Mouse (Mus musculus) spleen, adult 2 months (tissue): Measurements from ENCODE around the gene Surf4. TPM values are rescaled to one million over a fixed set of nuclear protein-coding genes. Genes with fewer than 3 reads are reported as not detected.

Source experiments
- DNase-seq, 2 experiments: peaks; one replicate each; pipeline versions ENCODE4 v3.0.0 to v3.0.0-alpha.2; 2012 to 2021; ENCODE audit warnings: low spot score in 2 of 2, low read depth in 1 of 2
- H3K27ac ChIP-seq: fragments of 200-500 bp; 2 replicates; pipeline ENCODE4 v1.5.1; 2012; ENCODE audit warnings: low read length, inconsistent platforms; ENCODE audit not compliant: insufficient read depth
- H3K27me3 ChIP-seq: fragments of 200-500 bp; 2 replicates; pipeline ENCODE4 v1.6.1; 2012; ENCODE audit warnings: mild to moderate bottlenecking, moderate library complexity, low read length, inconsistent platforms; ENCODE audit not compliant: control insufficient read depth, insufficient read depth
- H3K36me3 ChIP-seq: fragments of 200-500 bp; 2 replicates; pipeline ENCODE4 v1.6.1; 2012; ENCODE audit warnings: mild to moderate bottlenecking, low read length, inconsistent platforms; ENCODE audit not compliant: control insufficient read depth, insufficient read depth
- H3K4me1 ChIP-seq: fragments of 200-500 bp; 2 replicates; pipeline ENCODE4 v1.6.1; 2011; ENCODE audit warnings: inconsistent platforms; ENCODE audit not compliant: control insufficient read depth, insufficient read depth, insufficient read length
- H3K4me3 ChIP-seq: fragments of 200-500 bp; 2 replicates; pipeline ENCODE4 v1.5.1; 2011; ENCODE audit warnings: mild to moderate bottlenecking, inconsistent platforms; ENCODE audit not compliant: insufficient read depth, insufficient read length; ENCODE audit errors: extremely low read depth
- CTCF ChIP-seq: fragments of 200-500 bp; IDR thresholded peaks from 2 replicates; pipeline ENCODE4 v1.5.1; 2011; ENCODE audit warnings: mild to moderate bottlenecking, inconsistent platforms; ENCODE audit not compliant: insufficient read depth, insufficient read length, insufficient replicate concordance; ENCODE audit errors: extremely low read depth
- POLR2A ChIP-seq: fragments of 200-500 bp; IDR thresholded peaks from 2 replicates; pipeline ENCODE4 v1.6.1; 2011; ENCODE audit warnings: low read depth, low read length, inconsistent platforms
- WGBS: fragments of 180-500 bp; shearing (Covaris S2); methylation state at CpG from one replicate; pipeline ENCODE4 v1.1.7; 2018; 5-methylcytosine and 5-hydroxymethylcytosine counted together
- polyA plus RNA-seq: library from polyadenylated mRNA; depleted of rRNA; stranded (reverse); fragments of >200 nt; gene quantifications from 2 replicates; pipeline ENCODE4 v1.2.3, GENCODE M21; 2012; rRNA removed

Surf4 gene
- polyA plus RNA-seq, 1 experiment = 141 TPM

- Histone ChIP-seq H3K4me3 (no peak overlapping the region), H3K4me1 (no peaks in the 10 kb centered on the region), H3K27ac (no peak overlapping the region), H3K27me3 (no peaks in the 10 kb centered on the region), H3K36me3 (no peaks in the 10 kb centered on the region)
- TF ChIP-seq POLR2A (no peak), CTCF (no peak)
- no peak for DNase-seq
- WGBS = 64% methylated on average over 6 of the region's 6 CpGs
Measured at GRCm38 (mm10) chr2:26870666-26871065, 63.1 kb downstream of the Surf4 start.

Other genes with a start within 250 kb of the Surf4 start
- gene Abo, start 68.9 kb downstream of the Surf4 start, polyA plus RNA-seq = not detected in 2 replicates
- gene Surf6, start 31.0 kb downstream of the Surf4 start, polyA plus RNA-seq = 11.4 and 11.7 TPM in 2 replicates
- 17.7 and 18.6 TPM in 2 replicates for gene Med22, start 23.3 kb downstream of the Surf4 start, polyA plus RNA-seq
- 496 and 521 TPM in 2 replicates for gene Rpl7a, start 23.2 kb downstream of the Surf4 start, polyA plus RNA-seq
- 19.1 and 19.6 TPM in 2 replicates for gene Surf2, start 17.6 kb downstream of the Surf4 start, polyA plus RNA-seq
- 35.5 and 43.5 TPM in 2 replicates for gene Surf1, start 17.4 kb downstream of the Surf4 start, polyA plus RNA-seq
- 0.21 and 0.22 TPM in 2 replicates for gene Stkld1, start 119 bp upstream of the Surf4 start, polyA plus RNA-seq
- 19.3 and 22.8 TPM in 2 replicates for gene Rexo4, start 30.5 kb upstream of the Surf4 start, polyA plus RNA-seq
- gene Adamts13, start 39.5 kb upstream of the Surf4 start, polyA plus RNA-seq = 1.9 and 2.4 TPM in 2 replicates
- gene Cacfd1, start 76.0 kb upstream of the Surf4 start, polyA plus RNA-seq = 29.9 and 31.2 TPM in 2 replicates
- gene Slc2a6, start 94.1 kb upstream of the Surf4 start, polyA plus RNA-seq = 18.9 and 27.5 TPM in 2 replicates
- gene Mymk, start 138.3 kb upstream of the Surf4 start, polyA plus RNA-seq = 0.47 and 0.67 TPM in 2 replicates
- 33.6 and 45.1 TPM in 2 replicates for gene Adamtsl2, start 145.5 kb upstream of the Surf4 start, polyA plus RNA-seq
- not detected in 2 replicates for gene Fam163b, start 208.6 kb upstream of the Surf4 start, polyA plus RNA-seq
- gene Dbh, start 231.3 kb upstream of the Surf4 start, polyA plus RNA-seq = 0.04 TPM in 1 of 2 replicates, not detected in the other